Mouse (Mus musculus) mesoderm, embryonic 11.5 days (tissue): Measurements from ENCODE around the gene 5730596B20Rik.

Experiments used
- DNase-seq: peaks from one replicate; pipeline ENCODE4 v3.0.0-alpha.2; 2012; ENCODE audit warnings: low read depth, low spot score

5730596B20Rik gene

GRCm38 (mm10) chr6:52213119-52213986, 36.1 kb downstream of the 5730596B20Rik start, which contains the start of the genes Hoxa3 and Gm28308:
Hoxa3 (minus strand) TSS chr6:52213336.
Gm28308 (minus strand) TSS chr6:52213339.
- DNase-seq = peak; percentile 92

DNA sequence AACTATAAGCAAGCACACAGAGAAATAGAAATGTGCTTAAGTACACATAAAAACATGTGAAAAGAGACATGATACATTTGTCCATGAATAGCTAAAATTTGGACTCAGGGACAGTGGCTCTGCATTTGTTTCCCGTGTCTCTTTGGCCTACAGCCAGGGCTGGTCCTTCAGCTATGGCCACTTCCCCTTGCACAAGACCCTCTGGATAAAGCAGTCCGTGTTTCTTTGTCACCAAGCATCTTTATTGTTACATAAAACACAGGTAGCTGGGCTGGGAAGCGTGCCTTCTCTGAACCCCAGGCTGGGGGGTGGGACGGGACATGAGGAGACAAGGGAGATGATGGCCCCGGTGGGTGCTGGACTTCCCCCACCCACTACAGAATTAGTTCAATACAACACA, 37.0 kb downstream of the 5730596B20Rik start:
- DNase-seq = no peak

- no peak for DNase-seq
These were observed 37.8 kb downstream of the 5730596B20Rik start for GRCm38 (mm10) chr6:52215070-52215469.

DNA sequence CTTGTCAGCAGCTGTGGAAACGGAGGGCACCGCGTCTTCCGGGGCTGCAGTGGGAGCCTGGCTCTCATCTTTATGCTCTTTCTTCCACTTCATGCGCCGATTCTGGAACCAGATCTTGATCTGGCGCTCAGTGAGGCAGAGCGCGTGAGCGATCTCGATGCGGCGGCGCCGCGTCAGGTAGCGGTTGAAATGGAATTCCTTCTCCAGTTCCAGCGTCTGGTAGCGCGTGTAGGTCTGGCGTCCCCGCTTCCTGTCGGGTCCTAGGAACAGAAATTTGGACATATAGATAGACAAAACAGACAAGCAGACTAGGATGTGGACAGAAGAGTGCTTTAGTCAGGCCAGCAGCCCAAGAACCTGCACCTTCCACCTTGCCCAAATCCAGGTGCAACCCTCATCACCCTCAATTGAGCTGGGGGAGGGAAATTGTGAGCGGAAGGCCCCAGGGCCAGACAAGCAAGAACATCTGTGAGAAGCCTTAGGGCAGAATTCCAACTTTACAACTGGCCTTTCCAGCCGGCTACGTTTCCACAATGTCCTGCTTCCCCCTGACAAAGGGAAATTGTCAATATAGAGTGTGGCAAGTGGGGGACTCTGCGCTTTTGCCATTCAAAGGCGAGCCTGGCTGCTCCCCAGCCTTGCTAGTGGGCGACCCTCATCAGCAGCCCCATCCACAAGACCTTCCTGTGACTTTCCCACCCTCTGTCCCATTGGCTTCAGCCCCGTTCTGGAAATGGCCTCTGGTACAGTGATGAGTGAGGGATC, 38.7 kb downstream of the 5730596B20Rik start:
- DNase-seq = no peak

DNA sequence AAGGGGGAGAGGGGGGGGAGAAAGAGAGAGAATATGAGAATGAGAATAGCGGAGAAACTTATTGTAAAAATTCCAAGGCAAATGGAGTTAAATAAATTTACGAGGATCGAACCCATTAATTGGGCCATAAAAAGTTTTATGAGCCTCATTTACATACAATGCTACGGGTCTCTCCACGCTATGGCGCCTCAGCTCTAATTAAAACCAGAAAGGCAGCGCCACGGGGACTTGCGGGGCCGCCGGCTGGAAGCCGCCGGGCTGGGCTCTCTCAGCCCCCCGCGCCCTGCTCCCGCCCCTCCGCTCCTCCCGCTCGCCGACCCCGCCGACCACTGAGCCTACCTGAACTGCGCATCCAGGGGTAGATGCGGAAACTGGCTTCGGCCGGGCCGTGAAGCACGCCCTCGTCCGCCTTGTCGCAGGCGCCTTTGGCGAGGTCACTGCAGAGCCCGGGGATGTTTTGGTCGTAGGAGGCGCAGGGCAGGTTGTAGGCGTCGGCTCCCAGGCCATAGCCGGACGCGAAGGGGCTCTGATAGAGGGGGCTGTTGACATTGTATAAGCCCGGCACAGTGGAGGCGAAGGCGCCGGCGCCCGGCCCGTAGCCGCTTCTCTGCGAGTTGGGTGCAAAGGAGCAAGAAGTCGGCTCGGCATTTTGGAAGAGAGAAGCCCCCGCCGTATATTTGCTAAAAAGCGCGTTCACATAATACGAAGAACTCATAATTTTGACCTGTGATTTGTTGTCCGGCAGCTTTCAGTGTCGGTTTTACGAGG, 39.6 kb downstream of the 5730596B20Rik start:
- DNase-seq = no peak

GRCm38 (mm10) chr6:52217459-52217768, 40.1 kb downstream of the 5730596B20Rik start:
- DNase-seq = peak; percentile 94

DNA sequence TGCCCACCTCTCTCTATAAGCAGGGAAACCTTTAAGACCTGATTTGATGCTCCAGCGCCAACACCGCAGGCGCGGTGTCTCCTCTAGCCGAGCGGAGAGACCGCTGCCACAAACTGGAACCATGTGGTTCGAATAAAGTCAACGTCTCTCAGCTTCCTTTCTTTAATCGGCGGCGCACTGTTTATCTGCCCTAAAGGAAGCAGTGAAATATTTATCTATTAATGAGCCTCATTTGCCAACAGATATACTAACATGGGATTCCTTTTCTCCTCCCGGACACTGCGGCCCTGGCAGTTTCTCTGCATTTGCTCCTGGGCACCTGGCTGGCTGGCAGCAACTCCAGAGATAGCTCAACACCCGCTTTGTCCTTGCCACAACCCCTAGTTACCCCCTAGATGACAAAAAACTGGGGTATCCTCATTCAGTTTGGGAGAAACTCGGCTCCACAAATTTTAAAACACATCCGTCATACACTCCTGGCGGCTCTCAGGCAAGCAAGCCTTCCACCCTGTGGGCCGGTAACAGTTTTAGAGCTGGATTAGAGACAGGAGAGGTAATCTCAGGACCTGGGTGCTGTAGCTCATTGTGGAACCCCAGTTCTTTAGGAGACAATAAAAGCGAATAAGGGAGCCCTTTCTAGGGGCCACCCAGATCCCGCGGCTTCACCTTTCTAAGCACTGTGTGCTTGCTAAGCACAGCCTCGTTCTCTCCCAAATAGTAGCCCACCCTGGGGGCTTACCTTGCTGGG, 40.8 kb downstream of the 5730596B20Rik start:
- DNase-seq = no peak

DNA sequence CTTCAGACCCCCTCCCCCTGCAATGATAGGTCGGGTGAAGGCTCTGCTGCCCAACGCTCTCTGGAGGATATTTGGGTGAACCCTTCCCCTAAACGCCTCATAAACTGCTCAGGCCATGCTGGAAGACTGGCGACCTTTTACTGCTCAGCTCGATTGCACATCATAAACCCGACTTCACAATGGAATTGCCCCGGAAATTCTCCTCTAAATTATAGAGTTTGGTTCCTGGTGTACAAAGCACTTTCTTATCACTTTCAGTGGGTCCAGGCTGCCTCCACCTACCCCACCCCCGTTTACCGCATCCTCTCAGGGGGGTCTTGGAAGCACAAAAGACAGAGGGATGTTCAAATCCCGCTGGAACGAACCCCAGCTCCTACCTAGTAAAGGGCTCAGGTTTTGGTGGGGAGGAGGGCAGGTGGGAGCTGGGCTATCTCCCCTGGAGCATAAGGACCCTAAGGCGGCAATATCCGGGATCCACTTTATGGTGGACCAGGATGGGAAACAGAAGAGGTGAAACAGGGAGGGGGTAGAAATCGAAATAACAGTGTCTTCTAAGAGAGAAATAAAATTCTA, 41.4 kb downstream of the 5730596B20Rik start:
- no peak for DNase-seq

DNA sequence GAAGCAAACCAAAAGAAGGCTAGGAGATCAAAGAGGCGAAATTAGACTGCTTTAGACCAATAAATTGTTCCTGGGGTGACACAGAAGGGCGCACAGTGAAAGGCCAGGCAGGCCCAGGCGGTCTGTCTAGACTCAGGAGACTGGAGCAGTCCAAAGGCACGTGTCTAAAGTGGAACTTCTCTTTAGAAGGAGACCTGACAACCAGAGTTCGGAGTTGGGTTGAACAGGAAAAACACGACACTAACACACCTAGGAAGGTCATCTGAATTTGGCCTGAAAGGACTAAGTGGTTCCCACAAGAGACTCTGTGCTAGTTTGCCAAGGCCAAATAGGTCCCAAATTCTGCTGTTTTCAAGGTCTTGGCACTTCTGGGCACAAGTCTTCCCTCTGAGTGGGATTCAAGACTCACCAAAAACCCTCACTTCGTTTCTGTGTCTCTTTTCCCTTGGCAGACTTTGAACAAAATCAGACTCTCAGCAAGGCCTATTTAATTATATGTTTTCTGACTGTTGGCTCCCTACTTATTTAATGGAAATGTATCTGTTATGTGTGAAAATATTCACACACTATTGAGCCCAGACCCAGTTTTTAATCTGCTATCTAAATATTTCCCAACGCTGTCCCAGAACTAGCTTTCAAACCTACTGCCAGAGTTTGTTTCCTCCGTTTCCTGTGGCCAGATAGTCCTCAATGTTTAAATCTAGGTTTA, 42.1 kb downstream of the 5730596B20Rik start:
- no peak for DNase-seq

GRCm38 (mm10) chr6:52220003-52220864, 42.9 kb downstream of the 5730596B20Rik start:
- DNase-seq = no peak

DNA sequence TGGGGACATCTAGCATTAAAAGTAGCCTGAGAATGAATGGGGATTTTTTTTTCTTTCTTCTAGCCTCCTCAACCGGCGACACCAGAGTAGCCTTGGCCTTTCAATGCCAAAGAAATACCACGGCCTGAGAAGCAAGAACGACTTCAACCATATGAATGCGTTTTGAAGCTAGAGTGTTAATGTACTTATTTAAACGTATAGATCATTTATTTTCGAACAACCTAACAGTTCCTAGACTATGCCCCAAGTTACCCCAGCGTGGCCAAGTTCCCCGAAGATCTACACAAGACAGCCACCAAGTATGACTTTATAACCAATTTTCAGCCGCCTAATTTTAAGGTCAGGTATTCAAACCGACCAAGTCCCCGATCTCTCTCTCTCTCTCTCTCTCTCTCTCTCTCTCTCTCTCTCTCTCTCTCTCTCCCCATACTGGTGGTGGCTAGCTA, 43.6 kb downstream of the 5730596B20Rik start:
- DNase-seq = no peak

DNA sequence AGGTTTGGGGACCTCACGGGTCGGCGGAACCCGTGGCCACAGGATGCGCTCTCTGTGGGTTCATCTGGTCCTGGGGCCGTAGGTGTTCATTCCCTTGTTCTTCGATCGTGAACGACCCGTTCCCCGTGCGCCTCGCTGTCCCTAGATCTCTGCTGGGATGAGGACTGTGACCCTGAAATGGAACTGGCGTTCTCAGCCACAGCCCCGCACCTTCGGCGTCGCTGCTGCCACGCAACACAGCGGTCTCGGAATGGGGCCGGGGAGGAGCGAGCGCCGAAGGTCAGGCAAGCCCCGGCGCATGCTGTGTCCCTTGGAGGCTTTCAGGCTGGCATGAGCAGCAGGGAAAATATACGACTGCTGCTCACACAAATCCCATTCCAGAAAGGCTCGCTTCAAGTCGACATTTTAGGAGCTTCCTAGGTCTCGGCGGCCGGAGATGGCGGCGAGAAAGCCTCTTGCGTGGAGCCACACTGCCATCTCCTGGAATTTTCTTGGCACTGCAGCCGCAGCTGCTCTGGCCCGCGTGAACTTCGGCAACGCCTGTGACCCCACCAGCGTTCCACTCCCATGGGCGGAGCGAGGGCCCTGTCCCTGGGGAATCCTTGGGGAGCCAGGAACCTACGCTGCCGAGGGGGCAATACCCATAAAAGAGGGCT, 44.2 kb downstream of the 5730596B20Rik start, which contains the start of gene Hoxa7:
Gene Hoxa7, minus strand, starts transcription at position 518 of the 656 bp plus-strand sequence.
- peak; percentile 96 for DNase-seq

GRCm38 (mm10) chr6:52221993-52222685, 44.8 kb downstream of the 5730596B20Rik start:
- no peak for DNase-seq

GRCm38 (mm10) chr6:52222729-52223128, 45.4 kb downstream of the 5730596B20Rik start:
- DNase-seq = no peak

- DNase-seq = no peak
These were observed 46.9 kb downstream of the 5730596B20Rik start for GRCm38 (mm10) chr6:52223939-52224760.

DNA sequence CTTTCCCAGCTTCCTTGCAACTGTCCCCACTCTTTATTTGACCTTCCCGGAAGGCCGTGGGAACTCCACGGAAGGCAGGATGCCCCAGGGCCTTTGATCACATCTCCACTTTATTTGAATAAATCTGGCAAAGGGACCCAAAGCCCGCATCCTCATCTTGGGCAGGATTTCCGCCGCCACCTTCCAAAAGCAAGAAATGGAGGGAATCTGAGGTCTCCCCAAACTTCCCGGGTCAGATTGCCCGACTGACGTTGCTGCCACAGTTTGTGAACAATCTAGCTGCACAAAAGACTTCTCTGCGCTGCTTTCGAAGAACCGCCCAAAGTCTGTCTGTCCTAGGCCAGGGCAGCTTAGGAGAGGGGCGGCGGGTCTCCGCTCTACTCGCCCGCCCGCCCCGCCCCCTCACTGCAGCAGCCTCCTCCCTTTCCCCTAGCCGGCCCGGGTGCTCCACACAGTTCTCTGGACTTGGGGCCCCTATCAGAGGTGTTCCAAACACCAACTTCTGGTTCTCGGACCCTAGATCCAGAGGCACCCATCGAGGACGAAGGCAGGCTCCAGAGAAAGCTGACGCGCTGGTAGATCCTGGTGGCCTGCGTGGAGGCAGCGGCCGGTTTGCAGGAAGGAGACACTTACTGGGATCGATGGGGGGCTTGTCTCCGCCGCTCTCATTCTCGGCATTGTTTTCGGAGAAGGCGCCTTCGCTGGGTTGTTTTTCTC, 47.8 kb downstream of the 5730596B20Rik start:
- DNase-seq = no peak
